Mouse (Mus musculus): ENCODE data around the gene Pax3.

- TF ChIP-seq CTCF (IDR thresholded peaks at IDR 0.05; ENCODE audit: low read depth, low read length) (no peak), POLR2A (IDR thresholded peaks at IDR 0.05; ENCODE audit: insufficient read depth, low read length) (no peak)
These were observed 5.6 kb upstream of the Pax3 start for GRCm38 (mm10) chr1:78202466-78203085.

Data from ES-Bruce4 (cell line).